Mouse (Mus musculus): ENCODE data around the gene Lcp1. TPM values are rescaled to one million over a fixed set of nuclear protein-coding genes. Genes with fewer than 3 reads are reported as not detected.

Lcp1 gene
- polyA plus RNA-seq, 1 experiment, result 0.19 TPM

- H3K9me3 ChIP-seq (ENCODE audit: control insufficient read depth, low read length), result no peaks in the 10 kb centered on the region
- no peak overlapping the region for H3K4me3 ChIP-seq (replicated peaks)
- no peaks in the 10 kb centered on the region for H3K36me3 ChIP-seq (ENCODE audit: control insufficient read depth)
- peaks cover 2% of the 10 kb centered on the region for H3K27me3 ChIP-seq (ENCODE audit: control insufficient read depth)
- peaks cover 25% of the 10 kb centered on the region for H3K4me1 ChIP-seq (ENCODE audit: control insufficient read depth)
- TF ChIP-seq TAL1 (IDR thresholded peaks at IDR 0.05; ENCODE audit: low read length), result no peak
- TF ChIP-seq GATA1 (IDR thresholded peaks at IDR 0.05; ENCODE audit: low read length), result no peak
Observed at GRCm38 (mm10) chr14:75174731-75175555, 44.0 kb downstream of the Lcp1 start.

GRCm38 (mm10) chr14:75175781-75176180 lies 44.9 kb downstream of the Lcp1 start:
- no peaks in the 10 kb centered on the region for H3K9me3 ChIP-seq (ENCODE audit: control insufficient read depth, low read length)
- H3K4me3 ChIP-seq (replicated peaks), result no peak overlapping the region
- no peaks in the 10 kb centered on the region for H3K36me3 ChIP-seq (ENCODE audit: control insufficient read depth)
- H3K4me1 ChIP-seq (ENCODE audit: control insufficient read depth), result peaks cover 31% of the 10 kb centered on the region
- peaks cover 2% of the 10 kb centered on the region for H3K27me3 ChIP-seq (ENCODE audit: control insufficient read depth)
- TF ChIP-seq GATA1 (IDR thresholded peaks at IDR 0.05; ENCODE audit: low read length) (no peak), TAL1 (IDR thresholded peaks at IDR 0.05; ENCODE audit: low read length) (no peak)

- Histone ChIP-seq H3K4me3 (replicated peaks) (no peak overlapping the region), H3K9me3 (ENCODE audit: control insufficient read depth, low read length) (no peaks in the 10 kb centered on the region), H3K4me1 (ENCODE audit: control insufficient read depth) (peaks cover 31% of the 10 kb centered on the region), H3K27me3 (ENCODE audit: control insufficient read depth) (no peaks in the 10 kb centered on the region; the same call in none of the 2 replicates), H3K36me3 (ENCODE audit: control insufficient read depth) (no peaks in the 10 kb centered on the region)
- TF ChIP-seq GATA1 (IDR thresholded peaks at IDR 0.05; ENCODE audit: low read length), result no peak
- TF ChIP-seq TAL1 (IDR thresholded peaks at IDR 0.05; ENCODE audit: low read length), result no peak
Observed at GRCm38 (mm10) chr14:75176425-75177045, 45.6 kb downstream of the Lcp1 start.

GRCm38 (mm10) chr14:75177400-75177799 lies 46.5 kb downstream of the Lcp1 start:
- TF ChIP-seq GATA1 (IDR thresholded peaks at IDR 0.05; ENCODE audit: low read length) (no peak), TAL1 (IDR thresholded peaks at IDR 0.05; ENCODE audit: low read length) (no peak)
- H3K27me3 ChIP-seq (ENCODE audit: control insufficient read depth), result no peaks in the 10 kb centered on the region; the same call in 1 of the 2 replicates
- no peak overlapping the region for H3K4me3 ChIP-seq (replicated peaks)
- H3K9me3 ChIP-seq (ENCODE audit: control insufficient read depth, low read length), result no peaks in the 10 kb centered on the region
- peaks cover 31% of the 10 kb centered on the region for H3K4me1 ChIP-seq (ENCODE audit: control insufficient read depth)
- no peaks in the 10 kb centered on the region for H3K36me3 ChIP-seq (ENCODE audit: control insufficient read depth)

- peaks cover 33% of the 10 kb centered on the region for H3K4me1 ChIP-seq (ENCODE audit: control insufficient read depth)
Observed at GRCm38 (mm10) chr14:75178384-75178793, 47.5 kb downstream of the Lcp1 start.

GRCm38 (mm10) chr14:75178801-75179211 lies 47.9 kb downstream of the Lcp1 start:
- H3K4me1 ChIP-seq (ENCODE audit: control insufficient read depth), result peaks cover 33% of the 10 kb centered on the region
- H3K4me3 ChIP-seq (replicated peaks), result peak overlapping the region; percentile 74
- no peaks in the 10 kb centered on the region for H3K27me3 ChIP-seq (ENCODE audit: control insufficient read depth)

More at GRCm38 (mm10) chr14:75178384-75178793, 47.5 kb downstream of the Lcp1 start:
- Histone ChIP-seq H3K27me3 (ENCODE audit: control insufficient read depth) (no peaks in the 10 kb centered on the region), H3K4me3 (replicated peaks) (peak overlapping the region; percentile 74), H3K36me3 (ENCODE audit: control insufficient read depth) (no peaks in the 10 kb centered on the region), H3K9me3 (ENCODE audit: control insufficient read depth, low read length) (no peaks in the 10 kb centered on the region)
- TF ChIP-seq GATA1 (IDR thresholded peaks at IDR 0.05; ENCODE audit: low read length) (no peak), TAL1 (IDR thresholded peaks at IDR 0.05; ENCODE audit: low read length) (no peak)

GRCm38 (mm10) chr14:75179255-75179963 lies 48.5 kb downstream of the Lcp1 start:
- no peaks in the 10 kb centered on the region for H3K36me3 ChIP-seq (ENCODE audit: control insufficient read depth)
- H3K4me1 ChIP-seq (ENCODE audit: control insufficient read depth), result peaks cover 37% of the 10 kb centered on the region
- TF ChIP-seq TAL1 (IDR thresholded peaks at IDR 0.05; ENCODE audit: low read length), result no peak
- no peak for TF ChIP-seq GATA1 (IDR thresholded peaks at IDR 0.05; ENCODE audit: low read length)
- no peaks in the 10 kb centered on the region for H3K9me3 ChIP-seq (ENCODE audit: control insufficient read depth, low read length)
- H3K27me3 ChIP-seq (ENCODE audit: control insufficient read depth), result no peaks in the 10 kb centered on the region
- H3K4me3 ChIP-seq (replicated peaks), result peak overlapping the region; percentile 74

More at GRCm38 (mm10) chr14:75178801-75179211, 47.9 kb downstream of the Lcp1 start:
- Histone ChIP-seq H3K9me3 (ENCODE audit: control insufficient read depth, low read length) (no peaks in the 10 kb centered on the region), H3K36me3 (ENCODE audit: control insufficient read depth) (no peaks in the 10 kb centered on the region)
- no peak for TF ChIP-seq TAL1 (IDR thresholded peaks at IDR 0.05; ENCODE audit: low read length)
- no peak for TF ChIP-seq GATA1 (IDR thresholded peaks at IDR 0.05; ENCODE audit: low read length)

- Histone ChIP-seq H3K9me3 (ENCODE audit: control insufficient read depth, low read length) (no peaks in the 10 kb centered on the region), H3K36me3 (ENCODE audit: control insufficient read depth) (no peaks in the 10 kb centered on the region), H3K4me1 (ENCODE audit: control insufficient read depth) (peaks cover 37% of the 10 kb centered on the region), H3K27me3 (ENCODE audit: control insufficient read depth) (no peaks in the 10 kb centered on the region), H3K4me3 (replicated peaks) (no peak overlapping the region)
- no peak for TF ChIP-seq TAL1 (IDR thresholded peaks at IDR 0.05; ENCODE audit: low read length)
- no peak for TF ChIP-seq GATA1 (IDR thresholded peaks at IDR 0.05; ENCODE audit: low read length)
Observed at GRCm38 (mm10) chr14:75180551-75180978, 49.7 kb downstream of the Lcp1 start.
